Mouse (Mus musculus): ENCODE results near the gene Tmem44.

Gene Tmem44

DNA sequence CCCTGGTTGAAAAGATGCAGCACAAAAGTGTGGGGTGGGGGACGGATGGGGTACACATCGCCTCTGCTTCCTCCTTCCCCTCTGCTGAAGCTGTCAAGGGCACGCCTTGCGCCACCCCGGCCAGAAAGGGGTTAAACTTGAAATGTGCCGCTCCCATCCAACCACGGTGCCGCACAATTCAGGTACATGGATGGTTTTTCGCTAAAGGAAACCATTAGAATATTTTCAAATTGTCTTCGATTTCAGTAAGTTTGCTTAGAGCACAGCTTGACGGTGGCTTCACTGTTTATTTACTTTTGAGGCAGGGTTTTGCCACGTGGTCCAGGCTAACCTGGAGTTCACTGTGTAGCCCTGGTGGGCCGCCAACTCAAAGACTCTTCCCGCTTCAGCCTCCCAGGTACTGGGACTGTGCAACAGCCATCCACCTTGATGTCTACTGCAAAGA lies at the start of gene Tmem44:
Gene Tmem44 (minus strand): TSS at position 95 of the 445 bp plus-strand sequence.
- no peak for DNase-seq (ENCODE audit: low read depth, low spot score)

- peak; percentile 96 for DNase-seq (ENCODE audit: low read depth, low spot score)
Measured at GRCm38 (mm10) chr16:30599491-30600268, 49.0 kb upstream of the Tmem44 start, which contains the start of gene Fam43a. Fam43a (plus strand) TSS chr16:30599723.

- DNase-seq (ENCODE audit: low read depth, low spot score), result peak; percentile 95
Measured at GRCm38 (mm10) chr16:30596959-30597681, 46.5 kb upstream of the Tmem44 start.

DNA sequence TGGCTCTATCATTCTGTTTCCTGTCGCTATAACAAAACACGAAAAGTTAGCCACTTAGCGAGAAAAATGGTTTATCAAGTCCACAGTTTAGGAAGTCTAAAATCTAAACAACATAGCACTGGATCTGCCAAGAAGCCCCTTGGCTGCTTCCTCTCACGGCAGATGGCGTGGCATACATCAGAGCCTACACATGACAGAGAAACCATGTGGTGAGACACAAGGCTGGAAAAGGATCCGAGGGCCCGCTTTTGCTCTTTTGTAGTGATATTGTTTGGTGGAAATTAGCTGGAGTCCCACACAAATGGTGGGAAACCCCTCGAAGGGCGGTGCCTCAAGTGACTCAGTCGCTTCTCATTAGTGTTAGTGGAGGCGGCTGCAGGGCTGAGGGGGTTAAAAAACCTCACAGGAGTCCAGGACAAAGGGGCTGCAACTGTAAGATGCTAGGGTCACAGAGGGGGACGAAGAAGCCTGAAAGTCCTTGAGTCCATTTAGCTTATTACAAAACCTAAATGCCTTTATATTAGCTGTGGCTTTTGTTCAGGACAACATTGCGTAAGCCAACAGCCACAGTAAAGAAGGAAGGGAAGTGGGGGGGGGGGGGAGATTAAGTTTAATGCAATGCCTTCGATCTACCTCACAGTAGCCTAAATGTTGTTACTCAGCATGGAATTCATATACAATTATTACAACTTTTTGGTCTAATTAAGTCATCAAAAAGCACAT lies 45.4 kb upstream of the Tmem44 start:
- no peak for DNase-seq (ENCODE audit: low read depth, low spot score)

- DNase-seq (ENCODE audit: low read depth, low spot score), result no peak
Measured at GRCm38 (mm10) chr16:30595356-30595755, 44.7 kb upstream of the Tmem44 start.

DNA sequence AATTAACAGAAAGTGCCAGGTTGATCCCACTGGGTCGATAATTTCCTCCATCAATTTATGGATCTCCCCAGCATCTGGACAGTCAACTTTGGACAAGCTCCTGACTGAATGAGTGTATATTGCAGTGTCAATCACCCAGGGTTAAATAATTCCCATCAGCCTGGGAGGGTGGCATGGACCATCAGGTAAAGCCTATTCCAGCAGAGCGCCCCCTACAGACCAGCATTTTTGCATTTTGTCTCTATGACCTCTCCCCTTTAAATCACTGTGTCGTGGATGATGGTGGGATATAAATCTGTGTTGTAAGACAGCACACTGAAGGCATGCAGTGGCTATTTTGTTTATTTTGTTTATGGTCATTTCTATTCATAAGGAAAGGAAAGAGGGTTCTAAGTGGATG lies 41.3 kb upstream of the Tmem44 start:
- no peak for DNase-seq (ENCODE audit: low read depth, low spot score)

GRCm38 (mm10) chr16:30590264-30591209 lies 39.9 kb upstream of the Tmem44 start:
- peak; percentile 87 for DNase-seq (ENCODE audit: low read depth, low spot score)

DNA sequence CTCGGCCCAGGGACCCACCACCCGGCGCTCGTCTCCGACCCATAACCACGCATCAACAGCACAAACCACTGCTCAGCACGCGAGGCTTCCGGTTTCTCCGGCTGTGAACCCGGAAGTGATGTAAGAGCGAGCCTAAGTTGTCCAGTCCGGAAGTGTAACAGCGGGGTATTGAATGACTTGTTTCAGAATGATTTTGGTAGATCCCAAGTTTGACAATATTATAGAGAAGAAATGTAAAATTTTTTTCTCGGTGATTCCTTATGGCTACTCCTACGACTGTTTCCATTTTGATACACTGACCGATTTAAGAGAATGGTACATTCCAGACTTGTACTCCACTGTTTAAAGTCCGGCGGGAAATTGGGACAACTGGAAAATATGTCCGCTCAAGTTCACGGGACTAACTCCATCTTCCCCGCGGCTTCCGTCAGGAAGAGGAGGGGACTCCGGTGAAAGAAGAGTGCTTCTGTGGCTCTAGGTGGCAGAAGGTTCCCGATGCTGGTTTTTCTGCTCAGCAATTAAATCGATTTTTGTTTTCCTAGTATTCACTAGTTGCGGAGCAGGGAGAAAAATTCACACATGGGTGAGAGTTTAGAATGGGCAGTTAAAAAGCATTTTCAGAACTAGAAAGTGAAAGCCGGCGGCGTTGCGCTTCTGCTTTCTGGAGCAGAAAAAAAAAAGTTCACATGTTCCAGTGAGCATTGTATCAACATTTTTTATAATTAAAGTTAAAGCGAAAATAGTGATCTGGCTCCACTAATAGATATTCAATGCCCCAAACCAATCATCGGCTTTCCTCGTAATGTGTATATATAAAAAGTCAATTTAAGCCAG lies 37.1 kb upstream of the Tmem44 start, which contains the start of gene Lsg1:
Gene Lsg1 (minus strand): TSS at position 99 of the 834 bp plus-strand sequence.
- peak; percentile 97 for DNase-seq (ENCODE audit: low read depth, low spot score)

DNA sequence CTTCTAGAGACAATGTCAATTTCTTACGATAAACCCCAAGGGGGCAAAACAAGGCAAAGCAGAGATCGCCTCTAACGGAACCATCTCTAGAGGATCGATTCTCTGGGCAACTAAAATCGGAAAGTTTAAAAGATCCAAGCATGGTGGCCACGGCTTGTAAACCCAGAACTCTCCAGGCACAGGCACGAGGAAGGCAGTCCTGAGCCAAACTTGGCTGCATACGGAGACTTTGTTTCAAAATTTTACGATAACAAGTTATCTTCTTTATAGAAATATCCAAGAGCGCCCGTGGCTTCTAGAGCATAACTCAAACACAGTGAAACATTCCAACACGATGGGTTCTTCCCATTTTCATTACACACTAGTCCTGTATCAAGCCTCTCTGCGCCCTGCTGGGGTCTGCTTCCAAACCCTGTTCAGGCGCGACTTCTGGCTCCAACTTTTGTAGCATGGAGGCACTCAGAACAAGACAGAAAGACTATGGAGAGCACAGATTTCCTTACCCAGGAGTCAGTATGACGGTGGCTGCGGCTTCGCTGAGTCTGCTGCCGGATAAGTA lies 36.4 kb upstream of the Tmem44 start:
- DNase-seq (ENCODE audit: low read depth, low spot score), result no peak

GRCm38 (mm10) chr16:30580765-30581164 lies 30.1 kb upstream of the Tmem44 start:
- DNase-seq (ENCODE audit: low read depth, low spot score), result no peak

DNA sequence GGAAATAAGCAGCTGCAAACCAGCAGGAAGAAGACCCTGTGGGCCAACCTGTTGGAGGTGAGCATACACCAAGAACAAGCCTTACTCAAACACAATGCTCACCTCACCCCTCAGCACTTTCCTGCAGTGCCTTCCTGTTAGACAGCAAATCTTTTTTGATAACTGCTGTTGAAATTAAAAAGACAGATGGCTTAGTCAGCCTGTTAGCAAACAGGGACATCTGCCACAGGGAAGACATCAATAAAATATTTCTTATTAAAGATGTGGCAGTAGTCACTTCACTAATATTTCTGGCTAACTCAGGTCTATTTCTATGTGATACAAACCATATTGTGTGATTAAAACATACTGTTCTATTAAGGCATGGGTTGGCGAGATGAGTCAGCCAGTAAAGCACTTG lies 25.8 kb upstream of the Tmem44 start:
- no peak for DNase-seq (ENCODE audit: low read depth, low spot score)

- DNase-seq (ENCODE audit: low read depth, low spot score), result no peak
Measured at GRCm38 (mm10) chr16:30575815-30576214, 25.2 kb upstream of the Tmem44 start.

GRCm38 (mm10) chr16:30572239-30572638 lies 21.6 kb upstream of the Tmem44 start:
- DNase-seq (ENCODE audit: low read depth, low spot score), result no peak

- no peak for DNase-seq (ENCODE audit: low read depth, low spot score)
Measured at GRCm38 (mm10) chr16:30571378-30571777, 20.7 kb upstream of the Tmem44 start.

DNA sequence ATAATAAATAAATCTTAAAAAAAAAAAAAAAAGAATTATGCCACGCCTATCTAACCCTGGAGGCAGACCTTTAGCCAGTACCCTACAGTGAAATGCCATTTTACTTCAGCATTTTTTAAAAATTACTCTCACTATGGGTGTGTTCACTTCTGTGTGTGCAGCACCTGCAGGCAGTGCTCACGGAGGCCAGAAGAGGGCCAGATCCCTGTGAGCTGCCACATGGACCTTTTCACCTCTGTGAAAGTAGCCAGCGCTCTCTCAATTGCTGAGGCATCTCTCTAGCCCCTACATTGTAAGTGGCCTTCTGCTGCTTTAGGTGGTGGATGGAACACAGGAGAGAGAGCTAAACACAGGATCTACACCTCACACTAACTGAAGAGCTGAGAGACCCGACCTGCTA lies 19.5 kb upstream of the Tmem44 start:
- DNase-seq (ENCODE audit: low read depth, low spot score), result peak; percentile 29

GRCm38 (mm10) chr16:30565631-30566030 lies 15.0 kb upstream of the Tmem44 start:
- DNase-seq (ENCODE audit: low read depth, low spot score), result no peak

DNA sequence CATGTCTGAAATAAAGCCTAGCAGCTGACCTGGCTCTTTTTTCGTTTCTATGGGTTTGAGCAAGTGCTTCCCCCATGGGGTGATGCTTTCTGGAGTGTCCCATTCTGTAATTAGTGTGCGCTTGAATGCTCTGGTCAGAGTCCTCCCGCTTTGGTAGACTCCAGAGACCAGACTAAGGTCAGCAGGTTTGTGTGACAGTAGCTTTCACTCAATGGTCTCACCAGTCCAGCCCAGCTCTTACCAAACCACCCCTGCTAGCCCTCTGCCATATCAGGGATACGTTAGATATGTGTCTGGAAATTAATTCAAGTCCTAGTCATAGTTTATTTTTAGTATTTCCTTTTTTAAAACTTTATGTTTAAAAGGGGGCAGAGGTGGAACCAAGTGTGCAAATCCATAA lies 10.0 kb upstream of the Tmem44 start:
- no peak for DNase-seq (ENCODE audit: low read depth, low spot score)

DNA sequence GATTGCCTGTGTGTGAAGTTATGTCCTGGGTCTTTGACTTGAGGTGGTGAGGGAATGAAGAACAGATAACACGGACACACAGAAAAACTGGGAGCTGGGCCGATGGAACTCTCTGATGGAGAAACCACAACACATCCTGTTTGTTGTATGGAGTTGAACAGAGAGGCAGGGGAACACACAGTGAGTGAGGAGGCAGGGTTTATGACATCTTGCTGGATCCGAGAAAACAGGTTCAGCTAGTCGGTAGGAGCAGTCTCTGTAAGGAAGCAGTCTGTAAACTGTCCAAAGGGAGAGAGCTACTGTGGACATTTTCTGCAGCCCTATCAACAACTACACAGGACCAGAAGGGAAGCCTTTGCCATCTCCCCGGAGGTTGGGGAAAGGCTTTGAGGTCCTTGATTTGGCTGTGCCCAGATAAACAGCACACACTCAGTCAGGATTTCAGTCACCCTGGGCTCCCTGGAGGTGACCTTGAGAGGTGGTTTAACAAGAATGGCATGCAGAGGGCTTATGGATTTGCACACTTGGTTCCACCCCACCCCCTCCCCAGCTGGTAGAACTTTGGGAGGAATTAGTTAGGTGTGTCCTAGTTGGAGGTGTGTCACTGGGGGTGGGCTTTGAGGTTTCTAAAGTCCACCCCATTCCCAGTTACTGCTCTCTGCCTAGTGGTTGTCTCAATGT lies 8.8 kb upstream of the Tmem44 start:
- no peak for DNase-seq (ENCODE audit: low read depth, low spot score)

- DNase-seq (ENCODE audit: low read depth, low spot score), result no peak
Measured at GRCm38 (mm10) chr16:30554109-30554508, 3.5 kb upstream of the Tmem44 start.

Data from 3T3-L1 (cell line).